Mouse (Mus musculus): ENCODE data around the gene Med26.

DNA sequence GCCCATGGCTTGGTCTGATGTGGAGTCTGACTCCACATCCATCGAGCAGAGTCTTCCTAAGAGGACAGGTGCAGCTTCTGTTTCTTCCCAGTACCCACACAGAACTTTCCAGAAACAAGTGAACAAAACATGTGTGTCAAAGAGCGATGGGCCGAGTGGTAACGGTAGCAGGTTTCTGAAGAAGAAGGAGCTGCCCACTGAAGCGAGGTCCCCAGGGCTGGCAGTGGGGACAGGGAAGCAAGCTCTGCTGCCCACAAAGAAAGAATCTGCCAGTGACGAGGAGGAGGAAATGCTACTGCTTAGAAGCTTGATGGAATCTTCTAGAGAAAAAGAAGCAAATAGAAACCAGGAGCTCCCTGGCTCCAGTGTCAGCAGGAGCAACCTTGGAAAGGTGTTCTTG, 103.0 kb downstream of the Med26 start:
- TF ChIP-seq CTCF (IDR thresholded peaks at IDR 0.05) (no peak), POLR2A (IDR thresholded peaks at IDR 0.05; ENCODE audit: insufficient read depth, low read depth, low read length) (no peak)
